Mouse (Mus musculus) fat pad, adult 2 months (tissue): ENCODE data around the gene Syne4.

Experiments used
- DNase-seq: peaks from one replicate; pipeline ENCODE4 v3.0.0-alpha.2; 2011; ENCODE audit warnings: low read depth, low spot score; ENCODE audit errors: extremely low read depth

Syne4 gene

DNA sequence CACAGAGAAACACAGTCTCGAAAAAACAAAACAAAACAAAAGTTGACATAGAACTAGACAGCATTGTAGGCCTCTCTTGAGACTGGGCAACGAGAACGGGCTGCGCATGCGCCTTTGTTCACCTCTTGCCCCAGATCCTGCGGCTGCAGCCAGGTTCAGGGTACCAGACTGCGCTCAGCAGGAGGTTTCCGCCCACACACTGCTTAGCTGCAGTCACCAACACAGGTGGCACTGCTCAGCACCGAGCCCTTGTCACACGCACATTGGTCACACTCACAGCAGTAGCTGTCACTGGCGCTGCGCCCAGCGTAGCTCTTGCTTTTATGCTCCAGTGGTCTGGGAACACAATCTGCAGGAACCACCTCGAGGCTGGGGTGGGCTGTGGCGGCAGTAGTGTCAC is 12.5 kb downstream of the Syne4 start:
- DNase-seq, result no peak

DNA sequence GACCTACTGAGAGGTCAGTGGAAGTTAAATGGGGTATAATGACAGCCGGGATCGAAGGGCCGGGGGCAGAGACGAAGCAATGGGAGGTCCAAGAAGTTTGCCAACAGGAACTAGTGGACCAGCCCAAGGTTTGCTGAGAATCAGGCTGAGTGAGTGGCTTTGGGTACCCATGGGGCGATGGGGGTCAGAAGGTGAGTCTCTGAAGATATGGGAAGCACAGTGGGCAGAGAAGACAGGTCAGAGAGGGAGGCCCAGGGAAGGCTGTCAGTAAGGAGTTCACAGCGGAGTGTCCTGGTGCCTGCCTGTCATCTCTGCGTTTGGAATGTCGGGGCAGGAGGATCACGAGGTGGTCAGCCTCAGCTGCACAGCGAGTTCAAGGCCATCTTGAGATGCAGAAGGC is 13.8 kb downstream of the Syne4 start:
- DNase-seq, result no peak

DNA sequence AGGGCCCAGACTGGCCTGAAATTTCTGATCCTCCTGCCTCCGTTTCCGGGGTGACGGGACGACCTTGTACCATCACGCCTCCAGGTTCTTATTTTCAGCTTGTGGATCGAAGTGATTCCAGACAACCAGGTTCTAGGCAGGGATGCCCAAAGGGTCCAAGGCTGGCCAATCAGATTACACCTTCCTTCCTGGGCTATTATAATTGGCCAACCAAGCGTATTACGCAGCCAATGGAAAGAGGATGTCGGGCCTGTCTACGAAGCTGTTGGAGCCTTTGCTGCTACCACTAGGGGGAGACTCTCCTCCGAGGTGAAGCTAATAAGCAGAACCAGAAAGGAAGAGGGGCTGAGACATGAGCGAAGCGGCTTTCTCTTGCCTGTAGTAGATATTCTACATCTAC is 17.3 kb downstream of the Syne4 start:
- no peak for DNase-seq

DNA sequence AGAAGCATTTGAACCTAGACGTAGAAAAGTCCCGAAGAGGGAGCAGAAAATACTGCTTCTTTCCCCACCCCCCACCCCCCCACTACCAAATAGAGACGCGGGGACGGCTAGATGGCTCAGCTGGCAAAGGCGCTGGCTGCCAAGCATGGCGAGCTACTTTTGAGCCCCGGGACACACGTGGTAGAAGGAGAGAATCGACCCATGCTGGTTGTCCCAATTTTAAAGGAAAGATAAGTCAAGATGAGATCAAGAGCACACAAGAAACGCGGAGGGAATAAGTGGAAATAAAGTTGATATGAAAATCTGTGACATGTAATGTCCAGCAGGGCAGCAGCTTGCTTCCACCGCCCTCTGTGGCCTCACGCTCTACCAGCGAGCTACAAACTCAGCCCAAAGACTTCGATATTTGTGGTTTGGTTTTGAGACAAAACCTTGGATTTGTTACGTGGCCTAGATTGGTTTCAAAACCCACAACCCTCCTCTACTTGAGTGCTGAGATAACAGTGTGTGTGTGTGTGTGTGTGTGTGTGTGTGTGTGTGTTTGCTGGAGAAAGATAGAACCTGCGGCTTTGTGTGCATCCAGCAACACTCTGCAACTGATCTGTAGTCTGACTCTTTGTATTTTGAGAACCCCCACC is 18.1 kb downstream of the Syne4 start:
- DNase-seq, result no peak

DNA sequence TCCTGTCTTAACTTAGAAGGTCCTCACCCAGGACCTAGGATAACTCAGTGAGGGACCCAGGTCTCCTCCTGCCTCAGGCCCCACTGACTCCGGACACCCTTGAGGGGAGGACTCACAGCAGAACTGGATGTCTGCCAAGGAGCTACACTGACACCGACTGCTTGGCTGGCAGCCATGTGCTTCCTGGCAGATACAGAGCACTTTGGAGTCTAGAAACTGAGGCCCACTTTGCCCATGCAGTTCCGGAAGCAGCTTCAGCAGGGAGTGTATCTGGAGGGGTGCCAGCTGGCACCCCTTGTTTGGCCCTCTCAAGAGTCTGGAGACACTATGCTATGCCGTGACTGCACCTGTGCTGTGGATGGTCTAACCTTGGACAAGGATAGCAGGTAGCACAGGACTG is 18.8 kb downstream of the Syne4 start:
- DNase-seq, result no peak

DNA sequence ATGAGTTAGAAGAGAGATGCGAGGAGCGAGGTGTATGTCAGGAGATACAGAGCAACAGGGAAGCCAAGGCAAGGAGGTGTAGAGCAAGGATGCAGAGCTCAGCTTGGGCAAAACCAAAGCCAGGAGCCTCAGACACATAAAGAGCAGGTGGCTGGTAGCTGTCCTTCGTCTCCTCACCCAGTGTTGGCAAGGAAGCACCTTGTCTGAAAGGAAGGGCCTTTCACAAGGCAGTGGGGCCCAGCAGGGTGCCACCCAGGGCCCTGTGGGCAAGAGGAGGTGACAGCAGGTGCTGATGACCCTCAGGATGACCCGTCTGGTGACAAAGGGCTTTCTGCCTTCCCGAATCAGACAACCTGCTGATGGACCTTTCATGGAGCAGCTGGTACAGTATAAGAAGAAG is 20.0 kb downstream of the Syne4 start:
- no peak for DNase-seq

DNA sequence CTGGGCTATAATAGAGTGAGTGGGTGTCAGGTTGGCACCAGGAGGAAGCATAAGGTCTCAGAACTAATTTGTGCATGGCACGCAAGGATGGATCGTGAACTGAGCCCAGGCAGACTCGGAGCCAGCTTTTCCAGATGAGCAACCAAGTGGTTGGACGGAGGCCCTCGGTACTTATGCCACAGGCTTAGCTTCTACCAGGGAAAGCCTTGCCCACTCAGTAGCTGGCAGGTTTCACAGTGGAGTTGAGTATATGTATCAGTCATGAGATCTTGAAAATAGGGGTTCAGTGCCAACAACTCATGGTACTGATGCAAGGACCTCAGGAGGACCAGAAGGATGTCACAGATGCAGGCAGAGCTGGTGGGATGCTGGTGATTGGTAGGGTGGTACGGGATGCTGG is 21.1 kb downstream of the Syne4 start:
- DNase-seq, result no peak

DNA sequence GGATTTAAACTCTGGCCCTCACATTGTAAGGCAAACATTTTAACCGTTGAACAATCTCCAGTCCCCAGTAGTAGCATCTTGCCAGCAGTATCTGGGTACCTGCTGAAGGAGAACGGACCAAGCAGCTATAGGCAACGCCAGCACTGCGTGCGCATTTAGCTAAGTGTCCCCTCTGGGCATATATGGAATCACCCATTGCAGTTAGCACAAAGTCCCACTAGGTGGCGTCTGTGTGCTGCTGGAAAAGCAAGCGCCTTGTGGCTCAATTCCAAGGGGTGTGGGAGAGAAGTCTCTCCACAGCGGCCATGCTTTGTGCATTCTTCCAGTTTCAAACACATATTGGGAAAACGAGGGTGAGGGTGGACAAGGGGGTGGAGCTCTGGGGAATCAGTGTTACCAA is 21.8 kb downstream of the Syne4 start:
- DNase-seq, result no peak

DNA sequence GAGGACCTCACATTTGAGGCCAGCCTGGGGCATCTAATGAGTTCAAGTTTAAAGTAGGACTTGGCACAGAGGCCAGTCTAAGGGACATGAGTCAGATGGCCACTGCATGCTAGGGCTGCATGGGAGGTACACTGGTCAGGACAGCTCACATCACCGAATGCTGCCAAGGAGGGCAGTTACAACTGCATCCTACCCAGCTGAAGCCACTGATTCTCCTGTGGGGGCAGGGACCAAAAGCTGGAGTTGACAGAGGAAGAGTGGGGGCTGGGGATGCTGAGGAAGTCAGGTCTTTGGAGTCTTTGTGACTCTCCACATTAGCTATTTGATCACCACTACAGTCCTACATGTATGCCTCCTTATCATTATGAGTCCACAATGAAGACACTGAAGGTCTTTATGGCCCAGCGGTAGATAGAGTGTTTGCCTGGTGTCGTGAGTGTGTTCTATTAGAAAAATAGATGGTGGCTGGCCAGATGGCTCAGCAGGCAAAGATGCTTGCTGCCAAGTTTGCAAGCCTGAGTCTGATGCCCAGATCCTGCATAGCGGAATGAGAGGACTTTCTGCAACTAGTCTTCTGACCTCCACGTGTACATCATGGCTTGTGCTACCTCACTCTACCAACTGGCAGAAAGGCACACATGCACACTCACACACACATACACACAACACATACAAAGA is 25.0 kb downstream of the Syne4 start:
- DNase-seq, result no peak

DNA sequence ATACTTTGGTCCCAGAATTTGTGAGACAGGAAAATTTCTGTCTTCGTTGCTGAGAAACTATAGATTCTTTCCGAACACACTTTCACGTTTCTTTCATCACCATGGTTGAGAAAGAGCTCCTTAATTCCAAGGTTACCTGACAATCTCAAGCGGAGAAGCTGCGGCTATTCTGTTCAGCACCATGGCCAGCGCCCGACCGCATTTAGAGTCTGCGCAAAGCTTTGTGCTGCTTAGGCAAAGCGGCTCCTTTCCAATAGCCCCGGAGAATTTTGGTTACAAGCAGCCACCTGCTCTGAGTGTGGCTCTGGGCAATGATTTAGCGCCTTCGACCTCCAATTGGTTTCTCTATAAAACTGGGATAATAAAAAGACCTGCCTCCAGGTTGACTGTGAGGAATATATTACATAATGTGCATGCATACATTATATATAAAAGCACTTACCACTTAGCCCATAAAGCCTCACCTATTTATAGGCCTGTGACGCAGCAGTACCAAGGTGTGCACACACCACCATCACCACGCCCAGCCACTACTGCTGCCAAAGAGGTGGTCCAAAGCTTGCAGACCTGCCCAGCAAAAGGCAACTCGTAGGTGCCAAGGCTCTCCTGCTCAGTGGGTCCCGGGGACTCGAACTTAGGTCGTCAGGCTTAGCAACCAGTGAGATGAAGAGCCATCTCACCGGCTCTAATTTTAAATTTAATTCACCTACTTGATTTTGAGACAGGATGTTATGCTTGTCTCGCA is 32.2 kb downstream of the Syne4 start:
- no peak for DNase-seq

DNA sequence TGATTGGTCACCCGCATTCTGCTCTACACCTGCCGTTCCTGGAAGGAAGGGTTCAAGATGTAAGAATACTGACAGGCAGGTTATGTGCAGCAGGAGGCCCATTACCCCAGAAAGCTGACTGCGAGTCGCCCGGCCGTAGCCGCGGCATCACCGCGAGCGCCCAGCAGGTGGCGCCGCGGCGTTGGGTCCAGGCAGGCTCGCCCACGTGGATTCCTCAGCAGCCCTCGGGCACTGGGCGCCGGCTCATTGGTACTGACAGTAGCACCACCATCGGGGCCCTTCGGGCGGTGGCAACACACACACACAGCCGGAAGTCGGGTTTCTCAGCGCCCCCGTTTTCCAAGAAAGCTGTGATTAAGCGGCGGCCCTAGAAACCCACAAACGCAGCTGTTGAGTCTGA is 33.2 kb downstream of the Syne4 start:
- DNase-seq, result no peak

DNA sequence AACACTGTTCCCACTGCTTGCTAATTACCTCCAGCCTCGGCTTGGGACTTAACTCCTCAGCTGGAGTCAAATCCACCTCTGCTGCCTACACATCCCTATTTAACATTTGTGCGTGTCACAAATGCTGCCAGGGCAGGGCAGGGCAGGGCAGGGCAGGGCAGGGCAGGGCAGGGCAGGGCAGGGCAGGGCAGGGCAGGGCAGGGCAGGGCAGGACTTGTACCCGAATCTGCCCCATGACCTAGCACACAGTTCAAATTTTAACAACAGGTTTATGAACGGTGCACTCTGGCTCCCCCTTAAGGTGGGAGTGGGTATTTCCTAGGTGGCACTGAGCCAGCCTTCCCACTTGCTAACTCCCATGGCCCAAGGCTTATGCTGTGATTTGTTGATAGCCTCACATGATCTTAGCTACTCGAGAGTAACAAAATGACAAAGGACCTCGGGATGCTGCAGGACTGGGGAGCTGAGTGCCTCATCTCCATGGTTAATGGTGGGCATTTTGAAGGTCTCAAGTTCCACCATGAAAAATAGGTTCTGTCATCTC is 38.7 kb downstream of the Syne4 start:
- DNase-seq, result no peak

DNA sequence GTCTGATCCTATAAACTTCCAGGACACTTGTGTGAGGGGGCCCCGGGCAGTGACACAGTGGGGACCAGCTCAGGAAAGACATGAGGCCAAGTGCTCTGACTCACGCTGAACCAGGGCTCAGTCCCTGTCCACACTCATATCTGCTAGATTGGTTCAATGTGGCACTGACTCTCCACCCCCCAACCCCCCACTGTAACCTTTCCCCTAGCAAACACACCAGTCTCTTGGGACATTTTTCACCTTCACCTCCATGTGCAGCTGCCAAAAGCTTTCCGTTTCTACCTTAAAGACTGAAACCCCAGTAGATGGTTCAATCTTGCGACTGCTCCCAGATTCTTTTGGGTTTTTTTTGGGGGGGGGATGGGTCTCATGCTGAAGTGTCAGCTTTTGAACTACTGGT is 39.5 kb downstream of the Syne4 start:
- no peak for DNase-seq

DNA sequence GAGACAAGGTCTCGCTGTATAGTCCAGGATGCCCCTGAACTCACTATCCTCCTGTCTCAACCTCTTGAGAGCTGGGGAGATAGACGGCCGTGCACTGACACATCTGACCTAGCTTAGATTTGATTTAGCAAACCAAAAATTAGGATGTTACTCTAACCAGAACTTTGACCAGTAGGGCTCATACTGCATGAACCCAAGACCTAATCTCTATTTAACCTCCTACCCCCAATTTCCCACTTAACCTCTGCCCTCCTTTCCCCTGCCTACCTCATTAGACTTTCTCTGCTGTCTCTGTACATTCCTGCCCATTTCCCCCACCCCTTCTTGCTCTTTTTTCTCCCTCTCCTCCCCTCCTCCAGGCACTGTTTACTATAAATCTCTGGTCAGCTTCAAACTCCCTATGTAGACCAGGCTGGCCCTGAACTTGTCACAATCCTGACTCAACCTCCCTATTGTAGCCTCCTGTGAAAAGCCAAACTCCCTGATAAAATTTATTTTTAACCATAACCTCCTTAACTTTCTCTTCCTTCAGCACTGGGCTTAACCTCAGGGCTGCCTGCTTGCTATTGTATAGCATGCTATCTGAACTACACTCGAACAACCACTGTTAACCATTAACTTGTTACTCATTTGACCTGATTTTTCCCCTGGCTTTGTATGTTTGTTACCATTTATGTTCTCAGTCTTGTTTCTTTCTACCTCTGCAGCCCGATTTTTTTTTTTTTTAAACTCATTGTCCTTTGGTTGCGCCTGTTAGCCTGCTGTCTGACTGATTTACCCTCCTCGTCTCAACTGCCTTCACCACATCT is 44.0 kb downstream of the Syne4 start:
- no peak for DNase-seq

DNA sequence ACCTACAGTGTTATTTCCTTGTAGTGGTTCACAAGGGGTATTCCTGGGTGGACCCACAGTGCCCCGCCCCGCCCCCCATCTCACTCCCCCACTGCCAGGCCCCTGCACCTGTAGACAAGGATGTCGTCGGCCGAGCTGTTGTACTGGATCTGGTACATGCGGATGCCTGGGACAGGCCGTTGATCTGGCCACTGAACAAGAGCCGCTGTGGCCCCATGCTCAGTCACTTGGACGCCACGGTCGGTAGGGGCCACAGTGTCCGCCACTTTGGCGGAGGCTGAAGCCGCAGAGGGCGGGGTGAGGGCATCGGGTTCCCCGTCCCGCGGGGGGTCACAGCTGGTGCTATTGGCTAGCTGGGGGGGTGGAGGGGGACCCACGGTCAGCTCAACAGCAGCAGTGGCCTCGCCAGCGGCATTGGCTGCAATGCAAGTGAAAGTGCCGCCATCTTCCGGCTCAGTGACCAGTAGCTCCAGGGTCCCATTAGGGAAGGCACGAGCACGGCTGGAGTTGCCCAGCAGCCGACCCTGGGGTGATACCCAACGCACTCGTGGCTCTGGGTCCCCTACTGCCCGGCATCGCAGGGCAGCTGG is 44.8 kb downstream of the Syne4 start:
- no peak for DNase-seq

DNA sequence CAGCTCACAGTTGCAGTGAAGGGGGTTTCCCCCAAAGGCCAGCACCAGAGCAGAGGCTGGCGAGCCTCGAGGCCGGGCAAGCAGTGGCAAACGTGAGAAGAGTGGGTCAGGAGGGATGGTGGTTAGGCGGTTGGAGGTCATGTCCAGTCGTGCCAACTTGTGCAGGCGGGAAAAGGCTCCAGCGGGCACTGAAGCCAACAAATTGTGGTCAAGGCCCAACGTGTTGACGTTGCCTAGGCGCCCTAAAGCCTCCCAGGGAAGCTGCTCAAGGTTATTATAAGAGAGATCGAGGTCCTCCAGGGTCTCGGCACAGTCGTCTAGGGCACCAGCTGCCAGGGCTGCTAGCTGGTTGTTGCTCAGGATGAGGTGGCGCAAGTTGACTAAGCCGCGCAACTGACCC is 45.4 kb downstream of the Syne4 start:
- no peak for DNase-seq

DNA sequence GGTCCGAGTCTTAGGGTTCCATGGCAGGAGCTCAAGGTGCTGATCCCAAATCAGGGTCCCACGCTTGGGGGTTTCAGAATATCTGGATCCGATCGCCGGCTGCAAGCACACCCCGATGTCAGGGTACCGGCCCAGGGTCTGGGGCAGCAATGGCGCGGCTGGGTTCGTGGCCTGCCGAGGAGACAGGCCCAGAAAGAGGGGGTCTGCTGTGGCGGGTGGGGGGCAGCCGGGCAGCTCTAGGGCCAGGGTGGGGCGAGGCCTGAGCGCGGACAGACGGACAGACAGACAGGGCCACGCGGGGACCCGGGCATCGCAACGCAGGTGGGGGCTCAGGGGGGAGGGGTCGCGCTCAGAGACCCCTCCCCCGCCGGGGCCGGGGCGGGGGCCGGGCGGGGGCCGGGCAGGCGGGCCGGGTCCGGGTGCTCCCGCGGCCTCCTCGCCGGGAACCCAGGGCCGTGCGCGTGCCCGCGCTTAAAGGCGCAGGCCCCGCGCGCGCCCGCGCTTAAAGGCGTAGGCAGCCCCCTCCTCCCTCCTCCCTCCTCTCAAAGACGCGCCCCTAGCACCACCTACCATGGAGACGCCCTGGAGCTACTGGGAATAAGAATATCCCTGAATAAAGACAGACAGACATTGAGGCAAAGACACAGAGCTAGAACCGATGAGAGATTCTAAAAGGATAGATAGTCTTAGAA is 48.2 kb downstream of the Syne4 start, which contains the start of gene Lrfn3:
Gene Lrfn3 (minus strand): TSS at position 121 of the 692 bp plus-strand sequence.
- DNase-seq, result no peak

DNA sequence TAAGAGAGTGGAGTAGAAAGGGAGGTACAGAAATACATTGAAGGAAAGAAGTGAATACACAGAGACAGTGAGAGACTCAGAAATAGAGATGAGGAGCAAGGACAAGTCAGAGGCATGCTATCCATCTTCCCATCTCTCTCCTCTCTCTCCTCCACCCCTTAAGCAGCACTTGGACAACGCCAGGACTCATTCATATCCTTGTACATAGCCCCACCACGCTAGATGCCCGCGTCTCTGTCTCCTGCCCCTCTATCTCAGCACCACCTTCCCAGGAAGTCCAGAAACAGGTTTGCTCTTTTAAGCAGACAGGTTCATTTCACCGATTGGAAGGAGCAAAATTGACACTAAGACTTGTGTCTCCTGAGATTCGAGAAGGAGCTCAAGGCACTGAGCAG is 48.7 kb downstream of the Syne4 start:
- no peak for DNase-seq

DNA sequence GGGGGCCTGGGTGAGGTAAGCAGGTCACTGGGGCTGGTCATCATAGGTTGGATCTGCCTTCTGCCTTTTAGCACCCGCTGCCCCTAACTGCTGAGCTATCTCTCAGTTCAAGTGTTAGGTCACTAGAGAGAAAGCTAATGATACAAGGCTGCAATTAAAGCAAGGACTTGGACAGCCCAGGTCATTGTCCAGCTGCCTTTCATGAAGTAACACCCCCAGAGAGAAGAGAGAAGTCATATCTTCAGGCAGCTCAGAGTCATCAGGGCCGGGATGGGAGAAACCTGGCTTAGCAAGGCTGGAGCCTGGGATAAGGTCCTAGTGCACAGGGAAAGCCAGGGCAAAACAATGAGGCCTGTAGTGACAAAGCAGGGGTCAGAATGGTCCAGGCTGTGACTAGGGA is 52.9 kb downstream of the Syne4 start:
- DNase-seq, result no peak
